Mouse (Mus musculus) forebrain, embryonic 14.5 days (tissue): ENCODE results near the gene Mfsd5. TPM values are rescaled to one million over a fixed set of nuclear protein-coding genes. Genes with fewer than 3 reads are reported as not detected.

Source experiments
- ATAC-seq: fragments of 200-750 bp; cut with Nextera tagmentation; 2 replicates; pipeline ENCODE4 v1.8.0; 2017; ENCODE audit warnings: mild to moderate bottlenecking, moderate library complexity
- DNase-seq: peaks from one replicate; pipeline ENCODE4 v3.0.0-alpha.2; 2015; ENCODE audit warnings: low spot score
- H3K27ac ChIP-seq: fragments of 300-500 bp; sonication (generic); 2 replicates; pipeline ENCODE4 v1.5.1; 2014; ENCODE audit warnings: low read depth, mild to moderate bottlenecking, control low read depth, low read length, moderate library complexity
- H3K27me3 ChIP-seq: fragments of 300-500 bp; sonication (generic); replicated peaks from 2 replicates; pipeline ENCODE4 v1.6.1; 2014; ENCODE audit warnings: low read length, control low read depth, mixed read lengths; ENCODE audit not compliant: control insufficient read depth, insufficient read depth
- H3K36me3 ChIP-seq: fragments of 300-500 bp; sonication (generic); 2 replicates; pipeline ENCODE4 v1.6.1; 2014; ENCODE audit warnings: low read length, control low read depth; ENCODE audit not compliant: control insufficient read depth, insufficient read depth
- H3K4me1 ChIP-seq: fragments of 300-500 bp; sonication (generic); 2 replicates; pipeline ENCODE4 v1.6.1; 2014; ENCODE audit warnings: antibody characterized with exemption, low read length, control low read depth; ENCODE audit not compliant: control insufficient read depth, insufficient read depth
- H3K4me2 ChIP-seq: fragments of 300-500 bp; sonication (generic); 2 replicates; pipeline ENCODE4 v1.6.1; 2014; ENCODE audit warnings: mild to moderate bottlenecking, control low read depth, low read length
- H3K4me3 ChIP-seq: fragments of 300-500 bp; sonication (generic); 2 replicates; pipeline ENCODE4 v1.5.1; 2014; ENCODE audit warnings: low read depth, low read length, control low read depth
- H3K9ac ChIP-seq: fragments of 300-500 bp; sonication (generic); 2 replicates; pipeline ENCODE4 v1.6.1; 2014; ENCODE audit warnings: mild to moderate bottlenecking, low read length, control low read depth, moderate library complexity
- H3K9me3 ChIP-seq: fragments of 300-500 bp; sonication (generic); replicated peaks from 2 replicates; pipeline ENCODE4 v1.6.1; 2016; ENCODE audit warnings: low read length, control low read depth, mixed read lengths; ENCODE audit not compliant: control insufficient read depth
- WGBS: fragments of 180-500 bp; shearing (Covaris S2); extraction: QIAGEN DNeasy Blood & Tissue Kit; methylation state at CpG from one replicate; pipeline ENCODE4 v1.1.7; 2014; 5-methylcytosine and 5-hydroxymethylcytosine counted together
- polyA plus RNA-seq: library from polyadenylated mRNA; unstranded; fragments of >200 nt; fragmentation: Nextera tagmentation; extraction: Ambion mirVana; gene quantifications from 2 replicates; pipeline ENCODE4 v1.2.1, GENCODE M21; 2014

Gene Mfsd5
- polyA plus RNA-seq, 1 experiment from 2014 or later, result 43.8 TPM

DNA sequence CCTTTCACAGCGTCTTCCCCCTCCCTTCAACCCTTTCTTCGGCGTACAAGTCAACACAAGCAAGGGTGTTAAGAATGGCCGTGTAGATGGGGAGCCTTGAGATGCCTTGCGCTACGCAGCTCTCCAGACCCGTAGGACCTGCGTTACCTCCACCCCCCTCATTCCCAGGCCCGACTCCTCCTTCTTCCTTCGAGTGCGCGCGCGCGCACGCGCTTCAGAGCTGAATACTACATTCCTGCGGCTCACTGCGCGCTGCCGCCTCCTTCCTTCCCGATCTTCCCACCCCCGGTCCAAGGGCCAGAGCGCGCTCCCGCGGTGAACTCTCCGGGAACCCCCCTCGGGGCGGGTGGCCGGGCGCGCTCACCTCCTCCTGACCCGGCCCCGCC, 32.4 kb upstream of the Mfsd5 start:
- WGBS, result 0% methylated on average over 35 of the region's 35 CpGs
- H3K4me1 ChIP-seq, result peaks cover 15% of the 10 kb centered on the region
- H3K9ac ChIP-seq, result peak overlapping the region; percentile 64

DNA sequence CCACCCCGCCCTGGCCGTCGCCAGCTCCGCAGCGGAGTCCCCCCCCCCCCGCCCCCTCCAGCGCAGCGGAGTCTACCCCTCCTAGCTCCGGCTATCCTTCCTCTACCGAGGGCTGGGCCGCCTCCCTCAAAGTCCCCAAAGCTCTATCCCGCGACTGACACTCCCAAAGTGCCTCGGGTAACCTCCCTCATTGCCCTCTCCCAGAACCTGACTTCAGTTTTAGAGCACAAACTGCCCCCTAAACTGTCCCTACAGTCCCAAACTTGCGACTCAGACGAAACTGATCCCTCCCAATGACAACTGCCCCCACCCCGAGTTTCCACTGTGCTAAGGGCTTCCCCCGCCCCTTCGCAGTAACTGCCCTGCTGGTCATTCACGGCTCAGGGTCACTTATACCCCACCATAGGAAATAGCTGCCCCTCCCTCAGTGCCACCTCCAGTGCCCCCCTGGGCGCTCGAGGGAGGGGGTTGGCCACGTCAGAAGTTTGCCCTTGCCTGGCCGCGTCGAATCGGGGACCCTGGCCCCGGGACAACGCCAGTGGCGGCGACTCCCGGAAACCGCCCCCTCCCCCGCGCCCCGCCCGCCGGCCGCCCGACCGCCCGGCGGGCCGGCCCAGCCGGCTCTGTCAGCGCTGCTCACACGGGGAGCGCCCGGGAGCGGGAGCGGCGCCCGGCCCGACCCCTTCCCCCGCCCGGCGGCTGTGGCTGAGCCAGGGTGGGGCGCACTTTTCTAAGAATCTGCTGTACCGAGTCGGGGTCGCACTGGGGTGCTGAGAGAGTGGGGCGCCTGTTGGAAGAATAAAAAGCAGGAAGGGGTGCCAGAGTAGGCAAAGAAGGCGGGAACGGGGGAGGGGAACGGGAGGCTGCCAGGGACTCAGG, 31.8 kb upstream of the Mfsd5 start:
- Histone ChIP-seq H3K4me2 (peak overlapping the region; percentile 96), H3K4me3 (peak overlapping the region; percentile 52), H3K27ac (peak overlapping the region; percentile 83; the same call in 1 of the 2 replicates), H3K36me3 (no peaks in the 10 kb centered on the region), H3K27me3 (peaks cover 42% of the 10 kb centered on the region), H3K4me1 (peaks cover 15% of the 10 kb centered on the region), H3K9me3 (no peaks in the 10 kb centered on the region), H3K9ac (peak overlapping the region; percentile 64)
- peak; percentile 45 for ATAC-seq
- under 1% methylated on average over 59 of the region's 65 CpGs for WGBS
- DNase-seq, result peak; percentile 50

More for the DNA sequence above, 32.4 kb upstream of the Mfsd5 start:
- Histone ChIP-seq H3K4me3 (peak overlapping the region; percentile 52), H3K27ac (peak overlapping the region; percentile 83), H3K9me3 (no peaks in the 10 kb centered on the region), H3K36me3 (no peaks in the 10 kb centered on the region), H3K4me2 (peak overlapping the region; percentile 96), H3K27me3 (peaks cover 42% of the 10 kb centered on the region)
- ATAC-seq (peak; percentile 84), DNase-seq (peak; percentile 96)

DNA sequence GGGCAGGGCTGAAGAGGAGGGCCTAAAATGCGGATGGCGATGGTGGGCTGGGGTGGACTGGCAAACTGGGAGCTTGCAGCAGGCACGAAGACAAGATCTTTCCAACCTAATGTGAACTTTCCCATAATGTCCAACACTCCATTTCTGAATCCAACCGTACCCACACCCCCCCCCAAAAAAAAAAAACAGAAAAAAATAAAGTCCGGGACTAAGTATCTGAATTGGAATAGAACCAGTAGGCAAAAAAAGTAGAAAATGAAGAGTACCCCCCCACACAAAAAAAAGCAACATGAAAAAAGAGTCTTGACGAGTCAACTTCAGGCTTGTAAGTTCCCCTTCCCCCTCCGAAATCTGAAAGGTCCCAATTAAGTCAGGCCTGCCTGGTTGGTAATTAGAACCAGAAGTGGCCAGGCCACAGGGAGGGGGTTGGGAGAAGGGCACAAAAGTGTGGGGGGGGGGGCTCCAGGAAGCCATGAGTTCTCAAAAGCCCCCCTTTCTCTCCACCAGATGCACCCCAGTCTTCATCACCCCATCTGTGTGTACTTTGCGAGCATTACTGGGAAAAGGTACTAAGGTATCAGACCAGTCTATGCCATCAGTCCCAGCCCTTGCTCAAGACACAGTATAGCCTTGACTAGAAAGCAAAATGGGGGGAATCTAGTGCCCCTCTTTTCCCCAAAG, 31.0 kb upstream of the Mfsd5 start:
- Histone ChIP-seq H3K4me3 (peak overlapping the region; percentile 52), H3K27me3 (peaks cover 34% of the 10 kb centered on the region), H3K9me3 (no peaks in the 10 kb centered on the region), H3K9ac (peak overlapping the region; percentile 64), H3K27ac (no peak overlapping the region), H3K4me2 (peak overlapping the region; percentile 96), H3K36me3 (no peaks in the 10 kb centered on the region), H3K4me1 (peaks cover 13% of the 10 kb centered on the region)
- DNase-seq, result peak; percentile 25
- ATAC-seq, result no peak
- 8% methylated on average over 8 of the region's 8 CpGs for WGBS

DNA sequence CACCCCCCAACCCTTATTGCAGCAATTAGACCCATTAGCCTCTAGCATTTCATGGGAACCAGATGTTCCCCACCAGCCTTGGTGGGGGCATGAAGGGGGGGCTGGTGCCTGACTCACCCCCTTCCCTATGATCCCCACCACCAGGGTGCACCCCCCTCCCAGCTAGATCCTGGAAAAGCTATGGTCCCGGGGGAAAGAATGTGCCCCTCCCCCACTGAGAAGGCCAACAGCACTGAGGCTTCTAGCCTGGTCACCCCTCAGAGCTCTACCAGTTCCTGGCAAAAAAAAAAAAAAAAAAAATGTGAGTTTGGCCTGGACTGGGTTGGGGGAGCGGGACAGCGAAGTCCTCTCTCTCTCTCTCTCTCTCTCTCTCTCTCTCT, 30.5 kb upstream of the Mfsd5 start:
- Histone ChIP-seq H3K4me1 (peaks cover 13% of the 10 kb centered on the region), H3K36me3 (no peaks in the 10 kb centered on the region), H3K9ac (no peak overlapping the region; the same call in 1 of the 2 replicates), H3K4me3 (no peak overlapping the region), H3K27me3 (peaks cover 29% of the 10 kb centered on the region), H3K27ac (no peak overlapping the region), H3K4me2 (no peak overlapping the region), H3K9me3 (no peaks in the 10 kb centered on the region)
- DNase-seq, result no peak
- no peak for ATAC-seq
- 8% methylated on average over 3 of the region's 3 CpGs for WGBS

DNA sequence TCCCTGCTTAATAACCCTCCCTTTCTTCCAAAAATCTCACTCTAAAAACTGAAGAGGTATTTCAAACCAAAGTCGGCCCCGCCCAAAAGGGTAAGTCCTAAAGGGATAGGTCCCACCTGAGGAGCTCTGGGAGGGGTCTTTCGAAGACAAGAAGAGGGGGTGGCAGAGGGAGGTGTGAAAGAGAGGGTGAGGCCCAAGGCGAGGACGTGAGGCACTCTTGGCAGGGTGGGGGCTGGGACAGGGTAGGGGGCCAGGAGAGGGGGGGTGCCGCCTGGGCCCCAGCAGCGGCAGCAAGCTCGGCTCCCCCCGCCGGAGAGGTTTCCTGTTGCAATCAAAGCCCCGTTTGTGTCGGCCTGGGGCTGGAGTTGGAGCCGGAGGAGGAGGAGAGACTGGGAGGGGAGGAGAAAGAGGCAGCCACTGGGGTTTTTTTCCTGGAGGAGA, 30.0 kb upstream of the Mfsd5 start:
- Histone ChIP-seq H3K4me1 (peaks cover 13% of the 10 kb centered on the region), H3K36me3 (no peaks in the 10 kb centered on the region), H3K9me3 (no peaks in the 10 kb centered on the region), H3K27ac (0 out of 2 replicates have a peak overlapping the region, but pooled peaks have one; percentile 9), H3K4me3 (no peak overlapping the region), H3K27me3 (peaks cover 24% of the 10 kb centered on the region), H3K4me2 (peak overlapping the region; percentile 14; the same call in 1 of the 2 replicates), H3K9ac (peak overlapping the region; percentile 37; the same call in 1 of the 2 replicates)
- 5% methylated on average over 12 of the region's 13 CpGs for WGBS
- ATAC-seq (no peak), DNase-seq (no peak)

DNA sequence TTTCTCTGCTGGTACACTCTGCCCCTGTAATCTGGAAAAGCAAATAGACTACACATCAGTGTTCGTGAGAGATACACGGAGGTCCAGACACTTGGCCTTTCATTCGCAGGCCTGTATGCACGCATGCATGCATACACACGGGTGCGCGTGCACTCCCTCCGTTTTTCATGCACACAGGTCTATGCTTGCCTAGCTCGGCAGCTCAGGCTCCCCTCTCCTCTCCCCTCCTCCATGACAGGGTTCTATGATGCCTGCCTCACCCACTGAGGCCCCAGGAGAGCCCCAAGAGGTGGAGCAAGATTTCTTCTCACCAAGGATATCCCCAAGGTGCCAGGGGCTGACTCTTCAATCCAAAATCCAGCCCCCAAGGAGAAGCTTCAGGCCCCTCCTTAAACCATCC, 29.3 kb upstream of the Mfsd5 start:
- Histone ChIP-seq H3K9me3 (no peaks in the 10 kb centered on the region), H3K36me3 (no peaks in the 10 kb centered on the region), H3K4me2 (no peak overlapping the region), H3K27me3 (peaks cover 18% of the 10 kb centered on the region; the same call in 1 of the 2 replicates), H3K4me3 (no peak overlapping the region), H3K4me1 (peaks cover 13% of the 10 kb centered on the region), H3K9ac (no peak overlapping the region), H3K27ac (no peak overlapping the region)
- ATAC-seq, result no peak
- 60% methylated on average over 9 of the region's 9 CpGs for WGBS
- DNase-seq, result no peak

DNA sequence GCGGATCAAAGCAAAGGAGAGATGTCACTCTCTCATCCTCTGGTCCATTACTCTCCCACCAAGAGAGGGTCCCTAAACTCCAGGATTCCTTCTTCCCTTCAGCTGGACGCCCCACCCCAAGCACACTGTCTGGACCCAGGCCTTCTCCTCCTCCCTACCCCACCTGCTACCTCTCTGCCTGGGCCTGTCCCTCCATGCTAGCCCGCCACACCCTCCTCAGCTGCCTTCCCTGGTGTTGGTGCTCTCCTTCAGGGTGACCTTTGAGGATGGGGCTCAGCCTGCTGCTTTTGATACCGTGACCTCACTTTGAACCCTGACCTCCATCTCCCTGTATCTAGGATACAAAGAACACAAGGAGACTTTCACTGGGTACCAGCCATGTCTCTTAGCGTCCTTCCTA, 28.7 kb upstream of the Mfsd5 start:
- peaks cover 10% of the 10 kb centered on the region for H3K4me1 ChIP-seq
- WGBS, result 64% methylated on average over 5 of the region's 5 CpGs
- peaks cover 12% of the 10 kb centered on the region; the same call in 1 of the 2 replicates for H3K27me3 ChIP-seq
- H3K36me3 ChIP-seq, result no peaks in the 10 kb centered on the region
- no peaks in the 10 kb centered on the region for H3K9me3 ChIP-seq
- no peak overlapping the region for H3K4me3 ChIP-seq
- H3K9ac ChIP-seq, result no peak overlapping the region
- ATAC-seq (no peak), DNase-seq (no peak)
- no peak overlapping the region for H3K27ac ChIP-seq
- no peak overlapping the region for H3K4me2 ChIP-seq

DNA sequence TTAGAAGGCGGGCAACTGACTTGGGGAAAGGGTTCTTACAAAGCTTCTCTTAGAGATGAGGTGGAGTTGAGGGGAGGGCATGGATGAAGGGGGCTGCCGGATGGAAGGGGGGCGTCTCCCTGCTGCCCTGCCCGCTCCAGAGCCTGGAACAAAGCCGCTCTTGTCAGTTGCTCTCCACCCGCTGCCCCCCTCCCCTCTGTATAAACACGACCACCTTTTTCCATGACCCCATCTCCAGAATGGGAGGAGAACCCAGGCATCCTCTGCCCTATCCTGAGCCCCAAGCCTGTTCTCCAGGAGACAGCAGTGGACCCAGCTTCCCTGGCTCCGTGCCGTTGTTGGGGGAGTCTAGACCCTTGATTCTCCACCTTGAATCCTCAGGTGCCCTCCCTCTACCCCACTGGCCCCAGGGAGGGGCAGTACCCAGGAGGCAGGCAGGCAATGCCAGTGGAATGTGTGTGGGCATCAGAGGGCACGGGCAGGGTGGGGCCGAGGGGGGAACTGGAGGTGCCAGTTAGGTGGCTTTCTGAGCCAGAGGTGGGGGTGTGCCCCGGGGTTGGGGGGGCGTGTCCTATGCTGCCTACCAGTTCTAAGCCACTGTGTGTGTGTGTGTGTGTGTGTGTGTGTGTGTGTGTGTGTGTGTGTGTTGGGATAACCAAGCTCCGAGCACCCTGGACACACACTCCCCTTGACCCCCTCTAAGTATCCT, 23.6 kb upstream of the Mfsd5 start:
- no peak overlapping the region for H3K4me3 ChIP-seq
- H3K4me2 ChIP-seq, result no peak overlapping the region
- no peak overlapping the region for H3K27ac ChIP-seq
- H3K27me3 ChIP-seq, result peaks cover 18% of the 10 kb centered on the region
- H3K4me1 ChIP-seq, result peaks cover 12% of the 10 kb centered on the region
- no peak for DNase-seq
- 44% methylated on average over 14 of the region's 14 CpGs for WGBS
- no peak for ATAC-seq
- no peak overlapping the region for H3K9ac ChIP-seq
- H3K9me3 ChIP-seq, result no peaks in the 10 kb centered on the region
- no peaks in the 10 kb centered on the region for H3K36me3 ChIP-seq
